Mouse (Mus musculus): ENCODE results near the gene Pibf1. TPM values are rescaled to one million over a fixed set of nuclear protein-coding genes. Genes with fewer than 3 reads are reported as not detected.

Gene Pibf1
- polyA plus RNA-seq, 1 experiment = 2.5 TPM

GRCm38 (mm10) chr14:99174138-99174745 lies 75.0 kb downstream of the Pibf1 start:
- H3ac ChIP-seq (ENCODE audit: control insufficient read depth, insufficient read length) = no peak overlapping the region
- H3K79me2 ChIP-seq (ENCODE audit: control insufficient read depth, insufficient read depth) = no peaks in the 10 kb centered on the region
- no peak overlapping the region for H3K4me2 ChIP-seq (ENCODE audit: low read depth)
- H3K27me3 ChIP-seq (ENCODE audit: control insufficient read depth, insufficient read depth, insufficient read length) = no peaks in the 10 kb centered on the region
- H3K4me3 ChIP-seq = no peak overlapping the region
- no peaks in the 10 kb centered on the region for H3K36me3 ChIP-seq (ENCODE audit: control insufficient read depth, insufficient read depth)
- no peak for TF ChIP-seq TCF12 (IDR thresholded peaks at IDR 0.05; ENCODE audit: insufficient read depth, poor library complexity, severe bottlenecking)
- TF ChIP-seq CEBPB (IDR thresholded peaks at IDR 0.05; ENCODE audit: insufficient read depth, poor library complexity, severe bottlenecking) = no peak
- no peak for TF ChIP-seq MYOD1 (IDR thresholded peaks at IDR 0.05; ENCODE audit: control insufficient read depth in 1 of 3, insufficient read length in 2 of 3, low read depth in 2 of 3)
- no peak for TF ChIP-seq MAX (IDR thresholded peaks at IDR 0.05; ENCODE audit: low read depth)
- no peak for TF ChIP-seq TCF3 (IDR thresholded peaks at IDR 0.05; ENCODE audit: insufficient read length, low read depth)

GRCm38 (mm10) chr14:99176559-99176958 lies 77.3 kb downstream of the Pibf1 start:
- H3K36me3 ChIP-seq (ENCODE audit: control insufficient read depth, insufficient read depth) = no peaks in the 10 kb centered on the region
- no peaks in the 10 kb centered on the region for H3K27me3 ChIP-seq (ENCODE audit: control insufficient read depth, insufficient read depth, insufficient read length)
- TF ChIP-seq MYOG (IDR thresholded peaks at IDR 0.05; ENCODE audit: control insufficient read depth in 1 of 3, insufficient read depth in 1 of 3, insufficient read length in 2 of 3, low read depth in 2 of 3) (no peak), MAX (IDR thresholded peaks at IDR 0.05; ENCODE audit: low read depth) (no peak), POLR2A (IDR thresholded peaks at IDR 0.05; ENCODE audit: insufficient read length, low read depth) (no peak), POLR2AphosphoS2 (IDR thresholded peaks at IDR 0.05; ENCODE audit: insufficient read length, low read depth) (no peak), REST (IDR thresholded peaks at IDR 0.05; ENCODE audit: insufficient read depth, insufficient read length) (no peak), CEBPB (IDR thresholded peaks at IDR 0.05; ENCODE audit: insufficient read depth, poor library complexity, severe bottlenecking) (no peak), USF1 (IDR thresholded peaks at IDR 0.05; ENCODE audit: low read depth) (no peak), TCF12 (IDR thresholded peaks at IDR 0.05; ENCODE audit: insufficient read depth, poor library complexity, severe bottlenecking) (no peak), TCF3 (IDR thresholded peaks at IDR 0.05; ENCODE audit: insufficient read length, low read depth) (no peak)
- no peak overlapping the region for H3K4me2 ChIP-seq (ENCODE audit: low read depth)
- no peak overlapping the region for H3ac ChIP-seq (ENCODE audit: control insufficient read depth, insufficient read length)
- no peaks in the 10 kb centered on the region for H3K79me2 ChIP-seq (ENCODE audit: control insufficient read depth, insufficient read depth)
- H3K4me3 ChIP-seq = no peak overlapping the region

- Histone ChIP-seq H3K36me3 (ENCODE audit: control insufficient read depth, insufficient read depth) (peaks cover 7% of the 10 kb centered on the region), H3K4me3 (no peak overlapping the region), H3ac (ENCODE audit: control insufficient read depth, insufficient read length) (no peak overlapping the region), H3K27me3 (ENCODE audit: control insufficient read depth, insufficient read depth, insufficient read length) (no peaks in the 10 kb centered on the region), H3K4me2 (ENCODE audit: low read depth) (no peak overlapping the region), H3K79me2 (ENCODE audit: control insufficient read depth, insufficient read depth) (no peaks in the 10 kb centered on the region)
- TF ChIP-seq CEBPB (IDR thresholded peaks at IDR 0.05; ENCODE audit: insufficient read depth, poor library complexity, severe bottlenecking) (no peak), MYOG (IDR thresholded peaks at IDR 0.05; ENCODE audit: control insufficient read depth in 1 of 3, insufficient read depth in 1 of 3, insufficient read length in 2 of 3, low read depth in 2 of 3) (peak in 2 of 3 experiments; percentile 48 to 82), E2F4 (IDR thresholded peaks at IDR 0.05; ENCODE audit: insufficient read depth) (no peak), MYOD1 (IDR thresholded peaks at IDR 0.05; ENCODE audit: control insufficient read depth in 1 of 3, insufficient read length in 2 of 3, low read depth in 2 of 3) (peak in 1 of 3 experiments; percentile 63)
Observed at GRCm38 (mm10) chr14:99190153-99190790, 91.0 kb downstream of the Pibf1 start.

GRCm38 (mm10) chr14:99205865-99206264 lies 106.6 kb downstream of the Pibf1 start:
- H3K4me2 ChIP-seq (ENCODE audit: low read depth) = no peak overlapping the region

GRCm38 (mm10) chr14:99206591-99206990 lies 107.4 kb downstream of the Pibf1 start:
- Histone ChIP-seq H3K36me3 (ENCODE audit: control insufficient read depth, insufficient read depth) (peaks cover 10% of the 10 kb centered on the region), H3K79me2 (ENCODE audit: control insufficient read depth, insufficient read depth) (no peaks in the 10 kb centered on the region), H3ac (ENCODE audit: control insufficient read depth, insufficient read length) (no peak overlapping the region), H3K4me2 (ENCODE audit: low read depth) (no peak overlapping the region), H3K27me3 (ENCODE audit: control insufficient read depth, insufficient read depth, insufficient read length) (no peaks in the 10 kb centered on the region), H3K4me3 (no peak overlapping the region)
- TF ChIP-seq MYOG (IDR thresholded peaks at IDR 0.05; ENCODE audit: control insufficient read depth in 1 of 3, insufficient read depth in 1 of 3, insufficient read length in 2 of 3, low read depth in 2 of 3) = no peak
- TF ChIP-seq POLR2AphosphoS2 (IDR thresholded peaks at IDR 0.05; ENCODE audit: insufficient read length, low read depth) = no peak
- no peak for TF ChIP-seq MYOD1 (IDR thresholded peaks at IDR 0.05; ENCODE audit: control insufficient read depth in 1 of 3, insufficient read length in 2 of 3, low read depth in 2 of 3)
- no peak for TF ChIP-seq POLR2A (IDR thresholded peaks at IDR 0.05; ENCODE audit: insufficient read length, low read depth)
- TF ChIP-seq USF1 (IDR thresholded peaks at IDR 0.05; ENCODE audit: low read depth) = no peak

More at GRCm38 (mm10) chr14:99205865-99206264, 106.6 kb downstream of the Pibf1 start:
- Histone ChIP-seq H3K27me3 (ENCODE audit: control insufficient read depth, insufficient read depth, insufficient read length) (no peaks in the 10 kb centered on the region), H3ac (ENCODE audit: control insufficient read depth, insufficient read length) (no peak overlapping the region), H3K79me2 (ENCODE audit: control insufficient read depth, insufficient read depth) (no peaks in the 10 kb centered on the region), H3K4me3 (no peak overlapping the region), H3K36me3 (ENCODE audit: control insufficient read depth, insufficient read depth) (peaks cover 6% of the 10 kb centered on the region)
- TF ChIP-seq CEBPB (IDR thresholded peaks at IDR 0.05; ENCODE audit: insufficient read depth, poor library complexity, severe bottlenecking) (no peak), REST (IDR thresholded peaks at IDR 0.05; ENCODE audit: insufficient read depth, insufficient read length) (no peak), POLR2AphosphoS2 (IDR thresholded peaks at IDR 0.05; ENCODE audit: insufficient read length, low read depth) (no peak), TCF3 (IDR thresholded peaks at IDR 0.05; ENCODE audit: insufficient read length, low read depth) (no peak), MYOD1 (IDR thresholded peaks at IDR 0.05; ENCODE audit: control insufficient read depth in 1 of 3, insufficient read length in 2 of 3, low read depth in 2 of 3) (no peak), POLR2A (IDR thresholded peaks at IDR 0.05; ENCODE audit: insufficient read length, low read depth) (no peak), MYOG (IDR thresholded peaks at IDR 0.05; ENCODE audit: control insufficient read depth in 1 of 3, insufficient read depth in 1 of 3, insufficient read length in 2 of 3, low read depth in 2 of 3) (no peak), USF1 (IDR thresholded peaks at IDR 0.05; ENCODE audit: low read depth) (no peak), TCF12 (IDR thresholded peaks at IDR 0.05; ENCODE audit: insufficient read depth, poor library complexity, severe bottlenecking) (no peak), E2F4 (IDR thresholded peaks at IDR 0.05; ENCODE audit: insufficient read depth) (no peak), SRF (IDR thresholded peaks at IDR 0.05; ENCODE audit: control insufficient read depth, insufficient read length, low read depth) (no peak), MAX (IDR thresholded peaks at IDR 0.05; ENCODE audit: low read depth) (no peak)

Measured in myocyte (in vitro differentiated cells).